Mouse (Mus musculus) embryonic fibroblast, embryonic 13.5 days (primary cell): ENCODE results near the gene March4.

ENCODE experiments used
- CTCF ChIP-seq: IDR thresholded peaks from 2 replicates; pipeline ENCODE4 v1.5.1; 2011; ENCODE audit warnings: mild to moderate bottlenecking, control low read depth, low read length, moderate library complexity, borderline replicate concordance; ENCODE audit not compliant: insufficient read depth
- POLR2A ChIP-seq: IDR thresholded peaks from 2 replicates; pipeline ENCODE4 v1.6.1; 2011; ENCODE audit warnings: low read depth, mild to moderate bottlenecking, control low read depth, low read length, moderate library complexity

DNA sequence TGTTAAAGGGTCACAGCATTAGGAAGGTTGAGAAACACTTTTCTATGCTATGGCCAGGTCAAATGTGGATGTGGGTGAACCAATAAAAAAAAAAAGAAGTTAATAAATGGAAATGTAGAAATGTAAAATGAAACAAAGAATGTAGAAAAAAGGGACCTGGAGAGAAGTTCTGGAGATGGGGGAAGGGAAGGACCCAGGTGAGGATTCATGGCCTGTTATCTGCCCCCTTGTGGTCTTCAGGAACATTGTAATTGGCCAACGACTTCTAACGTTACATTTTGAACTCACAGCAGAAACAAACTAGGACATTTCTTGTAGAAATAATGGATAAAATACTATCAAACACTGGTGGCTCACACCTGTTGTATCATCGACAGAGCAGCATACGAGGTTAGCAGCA lies 38.4 kb upstream of the March4 start:
- TF ChIP-seq POLR2A: no peak
- TF ChIP-seq CTCF: no peak
